In genomic region chr9:103917771-103918170, GRCm38 (mm10) we compare ENCODE assay signal across 7 mouse cellular contexts.
"Had no signal": no experiment of that assay in that cellular context is flagged by ENCODE, and none has a peak within 500 bp of the region (broad histone marks: within the 10 kb centered on the region; RNA-seq: fewer than 3 reads in every experiment).

No protein-coding gene starts in this region.

- DNase-seq: lung, adult 2 months; lung, postnatal 14 days; lung, postnatal 36 days; right cerebral cortex, postnatal 14 days; thymus, adult 2 months; thymus, postnatal 25 days; thymus, postnatal 4 days had no signal
